Mouse (Mus musculus): Measurements from ENCODE around the gene Fam43b. TPM values are rescaled to one million over a fixed set of nuclear protein-coding genes. Genes with fewer than 3 reads are reported as not detected.

Gene Fam43b
- total RNA-seq, 2 experiments from 2014 or later: not detected

DNA sequence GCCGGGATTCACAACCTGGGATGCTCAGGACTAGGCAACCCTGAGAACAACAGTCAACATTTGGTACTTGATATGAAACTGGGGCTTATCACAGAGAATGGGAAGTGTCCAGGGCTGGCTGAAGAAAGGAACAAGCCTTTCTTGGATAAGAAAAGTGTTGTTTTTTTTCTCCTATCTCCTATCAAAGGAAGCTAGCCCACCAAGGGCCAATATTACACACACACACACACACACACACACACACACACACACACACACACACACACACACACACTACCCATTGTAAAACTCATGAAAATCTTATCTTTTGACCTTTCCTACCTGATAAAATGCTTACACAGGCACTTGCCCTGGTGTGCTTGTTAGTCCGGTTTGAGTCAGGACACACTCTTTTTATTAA lies 40.8 kb downstream of the Fam43b start:
- intact Hi-C loops (cut with DNase I): no loop called here
- no peak for DNase-seq

DNA sequence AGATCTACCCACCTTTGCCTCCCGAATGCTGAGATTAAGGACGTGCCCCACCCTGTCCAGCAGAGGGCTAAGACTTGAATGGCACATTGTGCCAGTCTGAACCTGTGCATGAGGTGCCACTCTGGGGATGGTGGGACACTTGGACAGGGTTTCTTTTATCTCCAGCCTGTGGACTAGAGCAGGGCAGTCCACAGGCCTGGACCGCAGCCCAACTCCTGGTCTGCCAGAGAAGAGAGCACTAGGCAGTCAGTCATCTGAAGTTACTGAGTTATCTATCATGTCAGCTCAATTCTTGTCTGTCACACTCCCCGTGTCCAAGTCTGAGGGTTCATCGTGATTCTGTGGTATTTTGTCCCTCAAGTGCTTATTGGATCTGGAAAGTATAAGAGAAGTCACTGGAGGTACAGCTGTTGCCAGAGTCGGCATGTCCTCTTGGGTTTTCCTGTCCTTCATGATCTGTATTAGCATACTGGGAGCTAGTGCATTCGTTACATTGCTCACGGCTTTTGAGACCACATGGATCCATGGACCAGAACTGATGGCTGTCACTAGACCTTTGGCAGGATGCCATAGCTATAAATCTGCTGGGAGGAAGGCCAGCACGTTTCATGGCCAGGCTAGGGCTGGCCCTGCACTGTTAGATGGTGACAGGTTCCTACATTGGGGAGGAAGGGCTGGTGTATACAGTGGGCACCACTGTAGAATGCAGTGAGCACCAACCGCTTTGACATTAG lies 42.7 kb downstream of the Fam43b start:
- DNase-seq: no peak
- intact Hi-C loops (cut with DNase I): no loop called here

DNA sequence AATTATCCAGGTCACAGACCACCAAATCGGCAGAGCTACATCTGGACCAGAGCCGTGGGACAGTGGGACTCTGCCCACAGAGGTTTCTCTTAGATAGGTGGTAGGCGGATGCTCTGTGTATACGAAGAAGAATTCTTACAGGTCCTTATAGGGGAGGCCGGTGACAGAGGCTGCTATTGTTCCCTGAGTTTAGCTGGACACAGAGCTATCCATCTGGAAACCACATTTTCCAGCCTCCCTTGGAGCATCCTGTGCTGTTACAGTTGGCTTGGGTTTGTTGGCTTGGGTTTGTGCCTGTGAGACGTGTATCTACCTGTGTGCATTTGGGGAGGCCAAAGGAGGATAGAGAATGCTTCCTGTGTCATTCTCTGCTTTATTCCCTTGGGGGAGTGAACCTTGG lies 43.6 kb downstream of the Fam43b start:
- no peak for DNase-seq
- intact Hi-C loops (cut with DNase I): no loop called here

DNA sequence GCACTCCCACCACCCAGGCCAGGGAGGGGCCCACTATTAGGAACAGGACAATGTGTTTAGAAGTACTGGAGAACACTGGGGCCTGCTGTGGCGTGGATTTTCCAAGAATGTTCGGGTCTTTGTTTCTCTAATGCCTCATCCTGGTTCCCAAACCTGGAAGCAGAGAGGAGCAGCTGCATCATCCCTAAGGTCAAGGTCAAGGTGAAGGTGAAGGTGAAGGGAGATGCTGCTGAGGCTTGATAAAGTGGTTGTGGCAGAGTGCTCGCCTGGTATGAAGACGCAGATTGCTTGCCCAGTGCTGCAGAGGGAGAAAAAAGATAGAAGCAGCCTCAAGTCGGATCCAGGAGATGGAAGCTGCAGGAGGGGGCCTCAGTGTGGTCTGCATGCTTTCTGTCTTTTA lies 44.5 kb downstream of the Fam43b start:
- intact Hi-C loops (cut with DNase I): no loop called here

DNA sequence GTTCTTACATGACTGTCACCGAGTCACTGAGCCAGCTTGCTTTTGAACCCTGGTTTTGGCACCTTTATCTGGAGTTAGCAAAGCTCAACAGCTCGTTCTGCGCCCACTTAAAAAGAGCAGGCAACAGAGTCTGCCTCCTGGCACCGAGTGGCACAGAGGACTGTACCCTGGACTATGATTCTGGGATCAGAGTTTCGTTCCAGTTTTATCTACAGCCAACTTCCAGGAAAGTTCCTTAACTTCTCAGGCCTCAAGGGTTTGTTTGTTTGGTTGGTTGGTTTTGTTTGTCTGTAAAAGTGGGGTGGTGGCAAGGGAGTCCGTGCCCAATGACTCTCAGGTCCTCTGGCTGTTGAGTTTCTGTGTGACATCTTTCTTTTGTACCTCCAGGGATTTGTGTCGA lies 47.6 kb downstream of the Fam43b start:
- intact Hi-C loops (cut with DNase I): no loop called here
- DNase-seq: no peak

More for the DNA sequence above, 44.5 kb downstream of the Fam43b start:
- DNase-seq: no peak

DNA sequence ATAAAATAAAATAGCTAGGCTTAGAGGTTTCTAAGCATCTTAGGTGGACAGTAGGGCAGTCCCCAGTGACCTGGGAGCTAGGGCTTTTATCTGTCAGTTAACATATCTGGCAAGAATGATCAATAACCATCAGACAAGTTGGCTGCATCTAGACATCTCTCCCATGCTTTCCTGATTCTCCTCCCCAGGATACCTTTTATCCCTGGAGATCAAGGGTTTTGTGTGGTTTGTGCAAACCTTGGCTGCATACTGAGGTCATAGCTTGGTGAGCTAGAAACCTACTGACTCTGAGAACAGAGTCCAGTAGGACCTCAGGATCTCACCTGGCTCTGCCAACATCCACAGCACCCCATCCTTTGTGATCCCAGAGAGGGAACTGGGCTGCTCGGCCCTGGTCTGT lies 49.0 kb downstream of the Fam43b start:
- intact Hi-C loops (cut with DNase I): no loop called here

DNA sequence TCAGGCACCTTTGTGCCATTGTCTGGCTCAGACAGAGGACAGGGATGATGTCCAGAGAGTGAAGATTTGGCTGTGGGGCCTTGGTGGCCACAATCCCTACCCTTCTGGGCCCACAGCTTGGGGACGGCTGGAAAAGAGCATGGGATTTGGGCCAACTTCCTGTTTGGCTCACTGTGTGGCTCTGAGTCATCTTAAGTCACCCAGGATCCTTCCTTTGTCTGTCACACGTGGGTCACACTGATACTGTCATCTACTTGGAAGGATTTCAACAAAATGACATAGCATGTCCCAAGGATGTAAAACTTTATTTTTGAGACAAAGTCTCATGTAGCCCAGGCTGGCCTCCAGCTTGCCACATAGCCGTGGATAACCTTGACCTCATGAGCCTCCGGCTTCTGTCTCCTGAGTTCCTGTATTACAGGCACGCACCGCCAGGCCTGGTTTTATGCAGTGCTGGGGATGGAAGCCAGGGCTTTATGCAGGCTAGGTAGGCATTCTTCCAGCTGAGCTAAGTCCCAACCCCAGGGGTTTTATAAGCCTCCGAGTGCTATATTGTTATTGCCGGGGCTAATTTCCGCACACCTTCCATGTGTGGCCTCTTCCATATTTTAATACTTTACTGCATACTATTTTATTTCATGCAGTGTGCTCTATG lies 51.3 kb downstream of the Fam43b start:
- no peak for DNase-seq
- intact Hi-C loops (cut with DNase I): no loop called here

More for the DNA sequence above, 49.0 kb downstream of the Fam43b start:
- DNase-seq: no peak

Other genes starting within 250 kb of the Fam43b start
- 10 to 100 TPM; 46.7 to 52.0 TPM for gene Hp1bp3, start 180.2 kb downstream of the Fam43b start, total RNA-seq (2021)
- under 1 TPM; 0.08 to 0.12 TPM for gene Sh2d5, start 146.1 kb downstream of the Fam43b start, total RNA-seq (2021)
- gene Kif17, start 146.1 kb downstream of the Fam43b start, total RNA-seq (2021): not detected
- gene Ddost, start 91.8 kb downstream of the Fam43b start, total RNA-seq (2021): 10 to 100 TPM; 31.3 to 31.8 TPM
- gene Pink1, start 70.2 kb downstream of the Fam43b start, total RNA-seq (2021): 100 to 1,000 TPM; 452 to 656 TPM
- gene Cda, start 28.5 kb downstream of the Fam43b start, total RNA-seq (2021): under 1 TPM in 1 of 2 experiments, not detected in 1; 0.62 TPM
- 10 to 100 TPM; 34.1 to 34.9 TPM for gene Mul1, start 38.1 kb upstream of the Fam43b start, total RNA-seq (2021)
- gene Camk2n1, start 57.8 kb upstream of the Fam43b start, total RNA-seq (2021): 1 to 10 TPM; 3.4 to 3.9 TPM
- gene Vwa5b1, start 239.4 kb upstream of the Fam43b start, total RNA-seq (2021): not detected

Measured in gastrocnemius, postnatal 36 days (tissue).